Mouse (Mus musculus): ENCODE measurements at regions not wholly inside any gene's neighbourhood (a gene's known extent, or its start where the extent isn't known, plus 50 kb on each side); places are given as distances from the start of the nearest gene placed in this dataset.
A peak's percentile ranks its signal among the peaks of the same experiment; 100 is the strongest.

GRCm38 (mm10) chr13:57281941-57282710 is 386.3 kb upstream of the Trpc7 start:
- no peak for DNase-seq

- DNase-seq: peak; percentile 69
These were observed 385.7 kb upstream of the Trpc7 start for GRCm38 (mm10) chr13:57281504-57281903.

GRCm38 (mm10) chr13:57278580-57278979 is 382.8 kb upstream of the Trpc7 start:
- DNase-seq: no peak

- DNase-seq: no peak
These were observed 381.3 kb upstream of the Trpc7 start for GRCm38 (mm10) chr13:57277076-57277475.

- no peak for DNase-seq
These were observed 380.1 kb upstream of the Trpc7 start for GRCm38 (mm10) chr13:57275871-57276270.

GRCm38 (mm10) chr13:57273593-57273992 is 377.8 kb upstream of the Trpc7 start:
- no peak for DNase-seq

GRCm38 (mm10) chr13:57269614-57270013 is 373.8 kb upstream of the Trpc7 start:
- peak; percentile 30 for DNase-seq

GRCm38 (mm10) chr13:57259920-57260319 is 364.1 kb upstream of the Trpc7 start:
- peak; percentile 78 for DNase-seq

- DNase-seq: no peak
These were observed 363.7 kb upstream of the Trpc7 start for GRCm38 (mm10) chr13:57259474-57259873.

- peak; percentile 63 for DNase-seq
These were observed 360.1 kb upstream of the Trpc7 start for GRCm38 (mm10) chr13:57255920-57256319.

- no peak for DNase-seq
These were observed 354.1 kb upstream of the Trpc7 start for GRCm38 (mm10) chr13:57249851-57250250.

- DNase-seq: no peak
These were observed 353.6 kb upstream of the Trpc7 start for GRCm38 (mm10) chr13:57249401-57249800.

GRCm38 (mm10) chr13:57246238-57246963 is 350.6 kb upstream of the Trpc7 start:
- peak; percentile 48 for DNase-seq

- no peak for DNase-seq
These were observed 341.1 kb upstream of the Trpc7 start for GRCm38 (mm10) chr13:57236917-57237316.

GRCm38 (mm10) chr13:57236211-57236610 is 340.4 kb upstream of the Trpc7 start:
- no peak for DNase-seq

- DNase-seq: no peak
These were observed 337.1 kb upstream of the Trpc7 start for GRCm38 (mm10) chr13:57232906-57233305.

GRCm38 (mm10) chr13:57231666-57232065 is 335.9 kb upstream of the Trpc7 start:
- DNase-seq: no peak

- no peak for DNase-seq
These were observed 334.5 kb upstream of the Trpc7 start for GRCm38 (mm10) chr13:57230253-57230652.

GRCm38 (mm10) chr13:57221092-57221491 is 325.3 kb upstream of the Trpc7 start:
- DNase-seq: no peak

- DNase-seq: no peak
These were observed 320.4 kb upstream of the Trpc7 start for GRCm38 (mm10) chr13:57216161-57216560.

GRCm38 (mm10) chr13:57212251-57212650 is 316.5 kb upstream of the Trpc7 start:
- no peak for DNase-seq

- no peak for DNase-seq
These were observed 295.4 kb upstream of the Trpc7 start for GRCm38 (mm10) chr13:57191195-57191594.

- DNase-seq: no peak
These were observed 293.5 kb upstream of the Trpc7 start for GRCm38 (mm10) chr13:57189246-57189645.

- DNase-seq: no peak
These were observed 290.4 kb upstream of the Trpc7 start for GRCm38 (mm10) chr13:57186168-57186567.

Data from right cerebral cortex, postnatal 14 days (tissue).